Mouse (Mus musculus) thymus, adult 2 months (tissue): Measurements from ENCODE around the gene Thbs3.

Experiments
- CTCF ChIP-seq: fragments of 200-500 bp; IDR thresholded peaks from 2 replicates; pipeline ENCODE4 v1.5.1; 2012; ENCODE audit warnings: mild to moderate bottlenecking, control low read depth, low read length, moderate library complexity, borderline replicate concordance; ENCODE audit not compliant: control insufficient read depth, poor library complexity, insufficient read depth; ENCODE audit errors: extremely low read depth
- POLR2A ChIP-seq: fragments of 200-500 bp; IDR thresholded peaks from 2 replicates; pipeline ENCODE4 v1.6.1; 2012; ENCODE audit warnings: mild to moderate bottlenecking, low read length, control low read depth, moderate library complexity; ENCODE audit not compliant: control insufficient read depth, poor library complexity, insufficient read depth; ENCODE audit errors: extremely low read depth

DNA sequence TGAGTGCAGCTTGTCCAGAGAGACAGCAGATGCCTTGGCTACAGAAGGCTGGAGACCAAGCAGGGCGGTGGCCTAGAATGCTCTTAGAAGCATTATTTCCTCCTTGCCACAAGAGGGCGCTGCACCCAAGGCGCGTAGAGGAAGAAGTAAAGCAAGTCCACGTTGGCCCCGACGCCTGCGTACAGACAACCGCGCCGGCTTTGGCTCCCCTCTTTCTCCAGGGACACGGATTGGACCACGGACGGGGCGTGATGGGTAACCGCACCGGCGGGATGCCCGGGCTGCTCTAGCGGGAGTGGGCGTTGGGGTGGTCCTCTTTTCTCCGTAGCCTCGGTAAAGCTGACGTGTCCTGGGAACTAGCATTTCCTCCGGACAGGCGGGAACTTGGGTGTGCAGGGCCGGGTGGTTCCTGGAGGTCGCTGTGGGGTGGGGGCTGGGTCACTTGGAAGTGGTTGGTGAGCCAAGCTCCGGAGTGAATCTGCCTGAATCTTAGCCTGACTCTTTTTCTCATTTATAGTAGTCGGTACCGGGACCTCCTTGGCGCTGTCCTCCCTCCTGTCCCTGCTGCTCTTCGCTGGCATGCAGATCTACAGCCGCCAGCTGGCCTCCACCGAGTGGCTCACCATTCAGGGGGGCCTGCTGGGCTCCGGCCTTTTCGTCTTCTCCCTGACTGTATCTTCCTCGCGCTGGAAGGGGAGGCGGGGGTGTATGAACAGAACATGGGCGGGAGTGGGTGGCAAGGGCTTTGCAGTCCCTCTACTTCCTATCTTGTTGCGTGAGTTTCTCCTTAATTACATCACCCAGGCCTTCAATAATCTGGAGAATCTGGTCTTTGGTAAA, 31.5 kb downstream of the Thbs3 start, which contains the start of gene Trim46:
- TF ChIP-seq POLR2A: 0 out of 2 replicates have a peak, but pooled peaks have one; percentile 34
- TF ChIP-seq CTCF: peak; percentile 94
